Mouse (Mus musculus): Measurements from ENCODE around the gene Rgs14.

DNA sequence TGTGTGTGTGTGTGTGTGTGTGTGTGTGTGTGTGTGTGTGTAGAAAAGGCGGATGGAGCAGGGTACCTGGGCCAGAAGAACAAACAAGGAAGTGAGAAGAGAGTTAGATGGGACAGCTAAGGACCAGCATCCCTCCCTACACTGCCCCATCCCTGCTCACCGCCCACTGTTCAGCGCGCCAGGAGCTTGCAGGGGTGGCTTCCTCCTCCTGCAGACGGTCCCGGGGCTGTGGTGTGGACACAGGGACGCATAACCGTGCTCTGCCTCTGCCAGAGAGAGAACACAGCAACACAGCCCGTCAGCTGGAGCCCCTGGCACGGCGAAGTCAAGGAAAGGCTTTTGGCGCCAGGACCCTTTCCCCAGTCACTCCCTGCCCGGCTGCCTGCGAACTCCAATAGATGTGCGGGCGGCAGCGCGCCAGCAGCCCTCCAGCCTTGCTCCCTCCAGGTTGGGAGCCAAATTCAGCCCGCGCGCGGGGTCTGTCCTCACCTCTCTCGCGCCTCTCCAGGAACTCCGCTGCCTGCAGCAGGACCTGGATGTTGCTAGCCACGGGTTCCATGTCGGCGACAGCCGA lies 40.3 kb upstream of the Rgs14 start:
- TF ChIP-seq CTCF (IDR thresholded peaks at IDR 0.05; ENCODE audit: low read depth, low read length) (no peak), POLR2A (IDR thresholded peaks at IDR 0.05; ENCODE audit: extremely low read depth, insufficient read depth, low read length) (no peak)

Measured in liver, adult 2 months (tissue).